Mouse (Mus musculus) E14TG2a.4 (cell line): ENCODE measurements around the gene Tfe3.

Source experiments
- CTCF ChIP-seq: conservative IDR thresholded peaks from 2 replicates; pipeline ENCODE4 v1.5.1; 2014; ENCODE audit warnings: low read length
- NANOG ChIP-seq: IDR thresholded peaks from 2 replicates; pipeline ENCODE4 v1.6.1; 2014; ENCODE audit warnings: borderline replicate concordance, low read length, mixed read lengths

DNA sequence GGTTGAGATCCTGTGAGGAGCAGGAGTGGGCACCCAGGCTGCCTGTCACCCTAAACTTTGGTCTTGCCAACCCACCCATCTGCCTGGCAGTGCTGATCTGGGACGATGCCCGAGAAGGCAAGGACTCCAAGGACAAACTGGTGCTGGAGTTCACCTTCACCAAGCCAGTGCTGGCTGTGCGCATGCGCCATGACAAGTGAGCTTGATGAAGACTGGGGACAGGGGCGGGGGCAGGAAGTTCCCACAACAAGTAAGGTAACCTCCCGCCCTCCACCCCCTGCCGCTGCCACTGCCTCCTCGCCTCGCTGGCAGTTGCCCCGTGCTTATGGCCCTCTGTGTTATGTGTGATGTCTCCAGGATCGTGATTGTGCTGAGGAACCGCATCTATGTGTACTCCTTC is 36.5 kb upstream of the Tfe3 start:
- TF ChIP-seq CTCF (no peak), NANOG (no peak)
